7 mouse cellular contexts compared by ENCODE assay signal in genomic region chr11:97782564-97782895, GRCm38 (mm10). TPM values are rescaled to one million over a fixed set of nuclear protein-coding genes. Genes with fewer than 3 reads are reported as not detected.
A peak's percentile ranks its signal among the peaks of the same experiment; 100 is the strongest.
DNase-seq lines count a peak whose midpoint lies in the region; ATAC-seq and TF ChIP-seq lines count a peak whose summit lies in the region.

No protein-coding gene starts in this region.

- H3K36me3 ChIP-seq in lung, postnatal 0 days (ENCODE audit: insufficient read depth, low read length): peaks cover 11% of the 10 kb centered on the region; the same call in 1 of the 2 replicates
- peaks cover 34% of the 10 kb centered on the region for H3K36me3 ChIP-seq in forebrain, embryonic 14.5 days (ENCODE audit: control insufficient read depth, insufficient read depth, low read length)
- H3K36me3 ChIP-seq in limb, embryonic 15.5 days: peaks cover 33% of the 10 kb centered on the region
- peaks cover 34% of the 10 kb centered on the region for H3K36me3 ChIP-seq in stomach, embryonic 14.5 days (ENCODE audit: control insufficient read depth, insufficient read depth, low read length)

- peaks cover 5% of the 10 kb centered on the region; the same call in 1 of the 2 replicates for H3K4me1 ChIP-seq in lung, postnatal 0 days (ENCODE audit: insufficient read depth, low read depth, low read length)
- H3K4me1 ChIP-seq in forebrain, embryonic 14.5 days (ENCODE audit: control insufficient read depth, insufficient read depth, low read length): peaks cover 10% of the 10 kb centered on the region
- peaks cover 22% of the 10 kb centered on the region for H3K4me1 ChIP-seq in limb, embryonic 15.5 days
- peaks cover 12% of the 10 kb centered on the region for H3K4me1 ChIP-seq in stomach, embryonic 14.5 days (ENCODE audit: control insufficient read depth, insufficient read depth, low read length)

- no peak for TF ChIP-seq CTCF in lung, postnatal 0 days (IDR thresholded peaks at IDR 0.05)

- 0% methylated on average over 10 of the region's 10 CpGs for WGBS in lung, postnatal 0 days
- under 1% methylated on average over 10 of the region's 10 CpGs for WGBS in forebrain, embryonic 14.5 days
- 0% methylated on average over 10 of the region's 10 CpGs for WGBS in limb, embryonic 15.5 days
- 1% methylated on average over 10 of the region's 10 CpGs for WGBS in stomach, embryonic 14.5 days

- ATAC-seq in lung, postnatal 0 days: peak; percentile 27
- no peak for ATAC-seq in forebrain, embryonic 14.5 days
- no peak for ATAC-seq in limb, embryonic 15.5 days (ENCODE audit: insufficient number of reproducible peaks, low FRiP score, low TSS enrichment, low read depth)
- ATAC-seq in stomach, embryonic 14.5 days (ENCODE audit: insufficient number of reproducible peaks, insufficient read depth, low FRiP score, low read depth): no peak

- peak overlapping the region; percentile 68 for H3K9ac ChIP-seq in lung, postnatal 0 days (replicated peaks; ENCODE audit: low read depth)
- H3K9ac ChIP-seq in forebrain, embryonic 14.5 days (ENCODE audit: low read length): peak overlapping the region; percentile 78
- H3K9ac ChIP-seq in limb, embryonic 15.5 days: peak overlapping the region; percentile 96
- H3K9ac ChIP-seq in stomach, embryonic 14.5 days (replicated peaks; ENCODE audit: low read depth, low read length): peak overlapping the region; percentile 68

- DNase-seq in lung, postnatal 0 days (ENCODE audit: low spot score): no peak
- no peak for DNase-seq in lung, postnatal 10 days
- DNase-seq in forebrain, embryonic 14.5 days (ENCODE audit: low spot score): no peak
- DNase-seq in adrenal gland, postnatal 36 days: no peak
- no peak for DNase-seq in left cerebral cortex, adult 9 months (ENCODE audit: low spot score in 2 of 2)

- peak overlapping the region; percentile 78 for H3K4me2 ChIP-seq in lung, postnatal 0 days (replicated peaks; ENCODE audit: low read depth, low read length)
- H3K4me2 ChIP-seq in forebrain, embryonic 14.5 days (ENCODE audit: low read length): peak overlapping the region; percentile 50
- peak overlapping the region; percentile 54 for H3K4me2 ChIP-seq in limb, embryonic 15.5 days
- peak overlapping the region; percentile 68 for H3K4me2 ChIP-seq in stomach, embryonic 14.5 days (replicated peaks; ENCODE audit: low read depth, low read length)

- peak overlapping the region; percentile 68 for H3K4me3 ChIP-seq in lung, postnatal 0 days (ENCODE audit: low read depth, low read length)
- peak overlapping the region; percentile 93 for H3K4me3 ChIP-seq in forebrain, embryonic 14.5 days (ENCODE audit: low read depth, low read length)
- peak overlapping the region; percentile 92 for H3K4me3 ChIP-seq in limb, embryonic 15.5 days
- H3K4me3 ChIP-seq in stomach, embryonic 14.5 days (ENCODE audit: low read depth, low read length): peak overlapping the region; percentile 66

- no peaks in the 10 kb centered on the region for H3K9me3 ChIP-seq in lung, postnatal 0 days (ENCODE audit: low read length)
- no peaks in the 10 kb centered on the region for H3K9me3 ChIP-seq in forebrain, embryonic 14.5 days (replicated peaks; ENCODE audit: control insufficient read depth, low read length)
- no peaks in the 10 kb centered on the region for H3K9me3 ChIP-seq in limb, embryonic 15.5 days
- H3K9me3 ChIP-seq in stomach, embryonic 14.5 days (ENCODE audit: control insufficient read depth, low read depth, low read length): no peaks in the 10 kb centered on the region

- H3K27ac ChIP-seq in lung, postnatal 0 days (ENCODE audit: low read length): peak overlapping the region; percentile 93
- peak overlapping the region; percentile 29; the same call in 1 of the 2 replicates for H3K27ac ChIP-seq in forebrain, embryonic 14.5 days (ENCODE audit: low read depth, low read length)
- H3K27ac ChIP-seq in limb, embryonic 15.5 days: peak overlapping the region; percentile 93
- H3K27ac ChIP-seq in stomach, embryonic 14.5 days (ENCODE audit: low read length): peak overlapping the region; percentile 77

- H3K27me3 ChIP-seq in lung, postnatal 0 days (replicated peaks; ENCODE audit: insufficient read depth, low read length): no peaks in the 10 kb centered on the region
- H3K27me3 ChIP-seq in forebrain, embryonic 14.5 days (replicated peaks; ENCODE audit: control insufficient read depth, insufficient read depth, low read length): no peaks in the 10 kb centered on the region
- H3K27me3 ChIP-seq in limb, embryonic 15.5 days: no peaks in the 10 kb centered on the region
- H3K27me3 ChIP-seq in stomach, embryonic 14.5 days (ENCODE audit: control insufficient read depth, insufficient read depth, low read length): no peaks in the 10 kb centered on the region

- TF ChIP-seq EP300 in lung, postnatal 0 days (IDR thresholded peaks at IDR 0.05): 0 out of 2 replicates have a peak, but pooled peaks have one; percentile 24

RNA-seq across cellular contexts. Expression of gene Rpl23, which starts 0.3 kb away (rescaled TPM):
- polyA plus RNA-seq in lung, postnatal 0 days (2015; fragmentation: Nextera tagmentation; extraction: Ambion mirVana): 464 and 478 TPM in 2 replicates
- 348 and 451 TPM in 2 replicates for polyA plus RNA-seq in forebrain, embryonic 14.5 days (2014; fragmentation: Nextera tagmentation; extraction: Ambion mirVana)
- 447 and 586 TPM in 2 replicates for polyA plus RNA-seq in limb, embryonic 15.5 days (2015; fragmentation: Nextera tagmentation; extraction: Ambion mirVana)
- polyA plus RNA-seq in stomach, embryonic 14.5 days (2014; fragmentation: Nextera tagmentation; extraction: Ambion mirVana): 774 and 780 TPM in 2 replicates
- 100 to 1,000 TPM; 851 to 921 TPM for total RNA-seq in adrenal gland, postnatal 36 days (2021)

RNA-seq across cellular contexts. Expression of gene 1700001P01Rik, which starts 6.8 kb away (rescaled TPM):
- polyA plus RNA-seq in lung, postnatal 0 days (2015; fragmentation: Nextera tagmentation; extraction: Ambion mirVana): not detected in 2 replicates
- polyA plus RNA-seq in forebrain, embryonic 14.5 days (2014; fragmentation: Nextera tagmentation; extraction: Ambion mirVana): 0.50 TPM in 1 of 2 replicates, not detected in the other
- 0.35 TPM in 1 of 2 replicates, not detected in the other for polyA plus RNA-seq in limb, embryonic 15.5 days (2015; fragmentation: Nextera tagmentation; extraction: Ambion mirVana)
- 0.43 and 0.59 TPM in 2 replicates for polyA plus RNA-seq in stomach, embryonic 14.5 days (2014; fragmentation: Nextera tagmentation; extraction: Ambion mirVana)
- total RNA-seq in adrenal gland, postnatal 36 days (2021): not detected

RNA-seq across cellular contexts. Expression of gene Cwc25, which starts 16.2 kb away (rescaled TPM):
- polyA plus RNA-seq in lung, postnatal 0 days (2015; fragmentation: Nextera tagmentation; extraction: Ambion mirVana): 12.7 and 13.2 TPM in 2 replicates
- 9.9 and 11.1 TPM in 2 replicates for polyA plus RNA-seq in forebrain, embryonic 14.5 days (2014; fragmentation: Nextera tagmentation; extraction: Ambion mirVana)
- polyA plus RNA-seq in limb, embryonic 15.5 days (2015; fragmentation: Nextera tagmentation; extraction: Ambion mirVana): 17.3 and 19.1 TPM in 2 replicates
- polyA plus RNA-seq in stomach, embryonic 14.5 days (2014; fragmentation: Nextera tagmentation; extraction: Ambion mirVana): 14.2 and 16.8 TPM in 2 replicates
- 10 to 100 TPM; 20.2 to 26.3 TPM for total RNA-seq in adrenal gland, postnatal 36 days (2021)

RNA-seq across cellular contexts. Expression of gene Lasp1, which starts 16.3 kb away (rescaled TPM):
- 96.4 and 107 TPM in 2 replicates for polyA plus RNA-seq in lung, postnatal 0 days (2015; fragmentation: Nextera tagmentation; extraction: Ambion mirVana)
- polyA plus RNA-seq in forebrain, embryonic 14.5 days (2014; fragmentation: Nextera tagmentation; extraction: Ambion mirVana): 77.6 and 94.6 TPM in 2 replicates
- polyA plus RNA-seq in limb, embryonic 15.5 days (2015; fragmentation: Nextera tagmentation; extraction: Ambion mirVana): 128 and 131 TPM in 2 replicates
- polyA plus RNA-seq in stomach, embryonic 14.5 days (2014; fragmentation: Nextera tagmentation; extraction: Ambion mirVana): 73.2 and 82.0 TPM in 2 replicates
- 100 to 1,000 TPM; 103 to 128 TPM for total RNA-seq in adrenal gland, postnatal 36 days (2021)

RNA-seq across cellular contexts. Expression of gene Pip4k2b, which starts 38.0 kb away (rescaled TPM):
- polyA plus RNA-seq in lung, postnatal 0 days (2015; fragmentation: Nextera tagmentation; extraction: Ambion mirVana): 0.86 and 1.3 TPM in 2 replicates
- 6.0 and 6.9 TPM in 2 replicates for polyA plus RNA-seq in forebrain, embryonic 14.5 days (2014; fragmentation: Nextera tagmentation; extraction: Ambion mirVana)
- polyA plus RNA-seq in limb, embryonic 15.5 days (2015; fragmentation: Nextera tagmentation; extraction: Ambion mirVana): 1.7 and 2.2 TPM in 2 replicates
- 1.9 and 2.5 TPM in 2 replicates for polyA plus RNA-seq in stomach, embryonic 14.5 days (2014; fragmentation: Nextera tagmentation; extraction: Ambion mirVana)
- 10 to 100 TPM; 27.5 to 29.6 TPM for total RNA-seq in adrenal gland, postnatal 36 days (2021)

Comparison
In these comparisons a context has a peak if more than half of its experiments do, and no peak if none do; other contexts are left out.
1. H3K27ac ChIP-seq: peak in every context shown above with its lines; median percentile 93 in lung, postnatal 0 days; 93 in limb, embryonic 15.5 days; 77 in stomach, embryonic 14.5 days; 29 in forebrain, embryonic 14.5 days.